Comparison of ENCODE assay signal across 14 mouse cellular contexts in the genomic region with DNA sequence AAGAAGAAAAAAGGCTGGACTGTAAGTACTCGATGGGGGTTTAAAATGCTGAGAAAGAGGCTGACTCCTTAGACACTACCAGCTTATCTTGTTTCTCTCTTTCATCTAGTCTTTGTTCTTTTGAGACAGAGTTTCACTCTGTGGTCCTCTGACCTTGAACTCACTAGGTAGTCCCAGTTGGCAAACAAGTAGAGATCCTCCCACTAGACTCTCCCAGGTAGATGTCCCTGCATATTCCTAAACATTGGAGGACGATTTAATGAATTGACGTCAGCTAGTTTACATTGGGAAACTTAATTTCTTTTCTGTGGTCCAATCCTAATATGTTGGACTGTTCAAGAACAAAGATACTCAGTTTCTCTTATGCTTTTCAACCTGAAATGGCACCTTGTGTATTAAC. TPM values are rescaled to one million over a fixed set of nuclear protein-coding genes. Genes with fewer than 3 reads are reported as not detected.
DNase-seq lines count a peak whose midpoint lies in the region; ATAC-seq and TF ChIP-seq lines count a peak whose summit lies in the region.
"Had no signal": no experiment of that assay in that cellular context is flagged by ENCODE, and none has a peak within 500 bp of the region (broad histone marks: within the 10 kb centered on the region; RNA-seq: fewer than 3 reads in every experiment).

No protein-coding gene starts in this region.

- peaks cover 42% of the 10 kb centered on the region; the same call in 1 of the 2 replicates for H3K79me2 ChIP-seq in liver, adult 2 months (ENCODE audit: control insufficient read depth, insufficient read depth, low read length)

- no peak for TF ChIP-seq CTCF in gastrocnemius, adult 2 months (IDR thresholded peaks at IDR 0.05)
- TF ChIP-seq CTCF in liver, adult 2 months (IDR thresholded peaks at IDR 0.05; ENCODE audit: low read depth, low read length): no peak

- peak overlapping the region; percentile 86 for H3K4me2 ChIP-seq in liver, embryonic 11.5 days
- H3K4me2 ChIP-seq in neural tube, embryonic 13.5 days: peak overlapping the region; percentile 87

- no peak overlapping the region; the same call in 1 of the 2 replicates for H3K27ac ChIP-seq in gastrocnemius, adult 2 months
- no peak overlapping the region; the same call in 1 of the 2 replicates for H3K27ac ChIP-seq in liver, adult 2 months (replicated peaks; ENCODE audit: insufficient read depth, low read depth, low read length)
- H3K27ac ChIP-seq in liver, embryonic 11.5 days (ENCODE audit: low read depth, low read length): no peak overlapping the region
- no peak overlapping the region for H3K27ac ChIP-seq in neural tube, embryonic 13.5 days (replicated peaks)
- H3K27ac ChIP-seq: hindbrain, embryonic 10.5 days; layer of hippocampus, adult 2 months had no signal

- H3K4me1 ChIP-seq in liver, adult 2 months (ENCODE audit: control insufficient read depth, insufficient read depth, low read length): peaks cover 12% of the 10 kb centered on the region
- H3K4me1 ChIP-seq in liver, embryonic 11.5 days (replicated peaks; ENCODE audit: control insufficient read depth, insufficient read depth, low read length): peaks cover 17% of the 10 kb centered on the region
- H3K4me1 ChIP-seq in neural tube, embryonic 13.5 days (replicated peaks): peaks cover 21% of the 10 kb centered on the region

- no peaks in the 10 kb centered on the region for H3K9me3 ChIP-seq in liver, embryonic 11.5 days (ENCODE audit: control insufficient read depth, low read length)
- no peaks in the 10 kb centered on the region for H3K9me3 ChIP-seq in neural tube, embryonic 13.5 days
- H3K9me3 ChIP-seq: hindbrain, embryonic 10.5 days had no signal

- WGBS in liver, adult 2 months: 14% methylated on average over 3 of the region's 3 CpGs
- 76% methylated on average over 3 of the region's 3 CpGs for WGBS in liver, embryonic 11.5 days
- 94% methylated on average over 3 of the region's 3 CpGs for WGBS in neural tube, embryonic 13.5 days

- no peaks in the 10 kb centered on the region for H3K27me3 ChIP-seq in liver, adult 2 months (ENCODE audit: control insufficient read depth, insufficient read depth, low read length)
- H3K27me3 ChIP-seq in liver, embryonic 11.5 days (replicated peaks; ENCODE audit: control insufficient read depth, insufficient read depth, low read length): no peaks in the 10 kb centered on the region
- no peaks in the 10 kb centered on the region for H3K27me3 ChIP-seq in neural tube, embryonic 13.5 days

- no peak for ATAC-seq in liver, embryonic 11.5 days (replicated peaks; ENCODE audit: low FRiP score)
- ATAC-seq in neural tube, embryonic 13.5 days (ENCODE audit: low read depth): no peak
- ATAC-seq: lung, postnatal 0 days had no signal

- H3K36me3 ChIP-seq in liver, adult 2 months (ENCODE audit: control insufficient read depth, insufficient read depth, low read length): peaks cover 1% of the 10 kb centered on the region; the same call in 1 of the 2 replicates
- H3K36me3 ChIP-seq in liver, embryonic 11.5 days (ENCODE audit: control insufficient read depth, insufficient read depth, low read length): peaks cover 2% of the 10 kb centered on the region; the same call in 1 of the 2 replicates
- no peaks in the 10 kb centered on the region for H3K36me3 ChIP-seq in neural tube, embryonic 13.5 days
- H3K36me3 ChIP-seq: hindbrain, embryonic 10.5 days had no signal

- H3K9ac ChIP-seq in liver, adult 2 months (ENCODE audit: low read depth, low read length): no peak overlapping the region
- no peak overlapping the region for H3K9ac ChIP-seq in liver, embryonic 11.5 days (ENCODE audit: low read depth, low read length)
- H3K9ac ChIP-seq in neural tube, embryonic 13.5 days: no peak overlapping the region

- DNase-seq in gastrocnemius, adult 2 months: no peak
- no peak for DNase-seq in gastrocnemius, adult 8-10 months (ENCODE audit: low spot score in 2 of 2)
- DNase-seq in liver, adult 2 months (ENCODE audit: extremely low read depth, low read depth, low spot score): peak; percentile 83
- DNase-seq in liver: no peak
- no peak for DNase-seq in liver, embryonic 11.5 days (ENCODE audit: low spot score)
- no peak for DNase-seq in thymus, postnatal 25 days
- no peak for DNase-seq in adrenal gland, postnatal 10 days
- DNase-seq: cerebellum, adult 2 months; gastrocnemius, postnatal 36 days; thymus, adult 18-20 months had no signal

- peak overlapping the region; percentile 94; the same call in 1 of the 2 replicates for H3K4me3 ChIP-seq in gastrocnemius, adult 2 months
- H3K4me3 ChIP-seq in liver, adult 2 months (ENCODE audit: insufficient read depth, low read depth, low read length): no peak overlapping the region
- no peak overlapping the region for H3K4me3 ChIP-seq in liver, embryonic 11.5 days (ENCODE audit: low read depth, low read length)
- no peak overlapping the region for H3K4me3 ChIP-seq in neural tube, embryonic 13.5 days
- H3K4me3 ChIP-seq: layer of hippocampus, adult 2 months had no signal

- no peak for TF ChIP-seq POLR2A in liver, adult 2 months (IDR thresholded peaks at IDR 0.05; ENCODE audit: extremely low read depth, insufficient read depth, low read length)

- intact Hi-C loops in gastrocnemius, adult 2 months (cut with DNase I): no loop called here

RNA-seq across cellular contexts. Expression of a gene that starts 2.7 kb away (rescaled TPM):
- 100 to 1,000 TPM; 110 to 120 TPM for total RNA-seq in gastrocnemius, adult 2 months (2021)
- total RNA-seq in gastrocnemius, adult 8-10 months (2022): 100 to 1,000 TPM; 116 to 134 (median 123) TPM
- total RNA-seq in liver, adult 2 months (2014; rRNA removed): 24.2 and 27.7 TPM in 2 replicates
- 8.9 and 10.3 TPM in 2 replicates for polyA plus RNA-seq in liver, adult 2 months (2012; rRNA removed)
- 64.1 and 81.5 TPM in 2 replicates for polyA plus RNA-seq in liver, embryonic 11.5 days (2014; fragmentation: Nextera tagmentation; extraction: Ambion mirVana)
- polyA plus RNA-seq in neural tube, embryonic 13.5 days (2015; fragmentation: Nextera tagmentation; extraction: Ambion mirVana): 104 and 119 TPM in 2 replicates
- total RNA-seq in adrenal gland, postnatal 10 days (2021): 100 to 1,000 TPM; 101 to 103 TPM

RNA-seq across cellular contexts. Expression of a gene that starts 42.9 kb away (rescaled TPM):
- total RNA-seq in gastrocnemius, adult 2 months (2021): 1 to 10 TPM; 5.4 to 6.7 TPM
- total RNA-seq in gastrocnemius, adult 8-10 months (2022): 1 to 10 TPM; 3.2 to 5.8 (median 4.8) TPM
- 102 and 109 TPM in 2 replicates for total RNA-seq in liver, adult 2 months (2014; rRNA removed)
- polyA plus RNA-seq in liver, adult 2 months (2012; rRNA removed): 58.3 and 63.1 TPM in 2 replicates
- polyA plus RNA-seq in liver, embryonic 11.5 days (2014; fragmentation: Nextera tagmentation; extraction: Ambion mirVana): 25.0 and 30.6 TPM in 2 replicates
- 7.3 and 8.1 TPM in 2 replicates for polyA plus RNA-seq in neural tube, embryonic 13.5 days (2015; fragmentation: Nextera tagmentation; extraction: Ambion mirVana)
- total RNA-seq in adrenal gland, postnatal 10 days (2021): 10 to 100 TPM; 55.7 to 56.7 TPM

Comparison
In these comparisons a context has a peak if more than half of its experiments do, and no peak if none do; other contexts are left out.
1. RNA of a gene that starts 42.9 kb away (total RNA-seq): 102 to 109 TPM in liver, adult 2 months and 55.7 to 56.7 TPM in adrenal gland, postnatal 10 days; 5.4 to 6.7 TPM in gastrocnemius, adult 2 months and 3.2 to 5.8 TPM in gastrocnemius, adult 8-10 months; every median in the first group is over 4 times any median in the second.